Mouse (Mus musculus) ES-E14 (cell line): ENCODE measurements at regions not wholly inside any gene's neighbourhood (a gene's known extent, or its start where the extent isn't known, plus 50 kb on each side); places are given as distances from the start of the nearest gene placed in this dataset.

Experiments used
- HCFC1 ChIP-seq: IDR thresholded peaks from 2 replicates; pipeline ENCODE4 v1.6.1; 2012; ENCODE audit warnings: low read length, inconsistent platforms, borderline replicate concordance; ENCODE audit not compliant: insufficient read depth
- MAFK ChIP-seq: IDR thresholded peaks from 2 replicates; pipeline ENCODE4 v1.6.1; 2014; ENCODE audit warnings: mild to moderate bottlenecking, low read depth, low read length, inconsistent platforms; ENCODE audit not compliant: insufficient read depth
- ZC3H11A ChIP-seq: IDR thresholded peaks from 2 replicates; pipeline ENCODE4 v1.6.1; 2012; ENCODE audit warnings: low read depth, mild to moderate bottlenecking, inconsistent platforms, low read length, borderline replicate concordance
- ZNF384 ChIP-seq: IDR thresholded peaks from 2 replicates; pipeline ENCODE4 v1.6.1; 2012; ENCODE audit warnings: low read depth, low read length, inconsistent platforms

DNA sequence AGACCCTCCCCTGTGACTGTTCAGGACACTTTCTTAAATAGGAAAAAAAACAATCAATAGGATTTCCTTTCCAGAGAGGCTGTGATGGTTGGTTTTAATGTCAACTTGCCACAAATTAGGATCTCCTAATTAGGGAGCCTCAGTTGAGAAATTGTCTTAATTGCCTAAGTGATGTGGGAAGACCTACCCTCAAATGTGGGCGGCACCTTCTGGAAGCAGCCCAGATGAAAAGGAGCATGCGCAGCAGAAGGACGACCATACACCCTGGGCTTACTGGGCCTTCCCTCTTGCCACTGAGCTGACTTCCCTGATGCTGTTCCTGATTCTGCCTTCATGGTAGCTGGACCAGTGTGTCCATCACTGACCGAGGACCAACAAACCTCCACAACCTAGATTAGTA lies 203.7 kb upstream of the Jade1 start:
- TF ChIP-seq ZC3H11A (no peak), HCFC1 (no peak), MAFK (no peak), ZNF384 (no peak)
